Comparison of ENCODE assay signal across 9 mouse cellular contexts in the genomic region with DNA sequence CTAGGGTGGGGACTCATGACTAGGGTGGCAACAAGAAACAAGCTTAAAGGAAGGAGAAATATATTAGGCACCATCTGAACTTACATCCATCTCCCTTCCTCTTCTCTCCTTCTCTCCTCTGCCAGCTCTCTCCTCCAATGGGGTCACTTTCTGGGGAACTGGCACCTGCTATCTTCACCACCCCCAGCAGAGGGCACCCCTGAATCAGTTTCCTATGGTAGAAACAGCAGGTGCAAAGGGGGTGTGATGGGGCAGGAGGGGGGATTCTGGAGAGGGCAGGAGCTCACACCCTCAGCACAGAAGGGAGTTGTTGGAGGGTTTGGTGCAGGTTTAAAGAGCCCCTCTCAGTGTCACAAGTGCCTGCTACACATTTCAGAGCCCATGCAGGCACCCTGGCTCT. TPM values are rescaled to one million over a fixed set of nuclear protein-coding genes. Genes with fewer than 3 reads are reported as not detected.
A peak's percentile ranks its signal among the peaks of the same experiment; 100 is the strongest.
DNase-seq lines count a peak whose midpoint lies in the region; ATAC-seq and TF ChIP-seq lines count a peak whose summit lies in the region.
"Had no signal": no experiment of that assay in that cellular context is flagged by ENCODE, and none has a peak within 500 bp of the region (broad histone marks: within the 10 kb centered on the region; RNA-seq: fewer than 3 reads in every experiment).

No protein-coding gene starts in this region.

- no peaks in the 10 kb centered on the region for H3K36me3 ChIP-seq in forebrain, embryonic 10.5 days (replicated peaks)
- no peaks in the 10 kb centered on the region for H3K36me3 ChIP-seq in forebrain, embryonic 16.5 days (ENCODE audit: control insufficient read depth, insufficient read depth)
- no peaks in the 10 kb centered on the region for H3K36me3 ChIP-seq in liver, embryonic 12.5 days
- H3K36me3 ChIP-seq in midbrain, postnatal 0 days (ENCODE audit: insufficient read depth, low read length): no peaks in the 10 kb centered on the region
- H3K36me3 ChIP-seq: hindbrain, embryonic 15.5 days had no signal

- no peak overlapping the region for H3K4me3 ChIP-seq in forebrain, embryonic 10.5 days
- H3K4me3 ChIP-seq in forebrain, embryonic 16.5 days (replicated peaks; ENCODE audit: low read length): no peak overlapping the region
- no peak overlapping the region for H3K4me3 ChIP-seq in liver, embryonic 12.5 days
- H3K4me3 ChIP-seq in midbrain, postnatal 0 days (ENCODE audit: low read depth, low read length): no peak overlapping the region
- H3K4me3 ChIP-seq: hindbrain, embryonic 15.5 days had no signal

- no peak for ATAC-seq in forebrain, embryonic 16.5 days
- no peak for ATAC-seq in liver, embryonic 12.5 days
- ATAC-seq in midbrain, postnatal 0 days (ENCODE audit: low FRiP score): no peak

- H3K4me1 ChIP-seq in forebrain, embryonic 10.5 days: peaks cover 39% of the 10 kb centered on the region
- H3K4me1 ChIP-seq in forebrain, embryonic 16.5 days (replicated peaks; ENCODE audit: control insufficient read depth, insufficient read depth, low read length): peaks cover 18% of the 10 kb centered on the region
- H3K4me1 ChIP-seq in liver, embryonic 12.5 days: peaks cover 15% of the 10 kb centered on the region
- no peaks in the 10 kb centered on the region for H3K4me1 ChIP-seq in midbrain, postnatal 0 days (ENCODE audit: insufficient read depth, low read length)

- H3K27me3 ChIP-seq in forebrain, embryonic 10.5 days (ENCODE audit: poor library complexity, severe bottlenecking): no peaks in the 10 kb centered on the region; the same call in 1 of the 2 replicates
- H3K27me3 ChIP-seq in forebrain, embryonic 16.5 days (replicated peaks; ENCODE audit: control insufficient read depth, insufficient read depth, low read length): no peaks in the 10 kb centered on the region
- peaks cover 25% of the 10 kb centered on the region for H3K27me3 ChIP-seq in liver, embryonic 12.5 days (replicated peaks)
- H3K27me3 ChIP-seq in midbrain, postnatal 0 days (ENCODE audit: insufficient read depth, low read length): no peaks in the 10 kb centered on the region
- H3K27me3 ChIP-seq: hindbrain, embryonic 15.5 days had no signal

- peak; percentile 30 for DNase-seq in forebrain, embryonic 10.5 days (ENCODE audit: extremely low spot score, low spot score)
- DNase-seq in liver: peak; percentile 48
- DNase-seq in adrenal gland, adult 2 months: peak; percentile 37
- peak; percentile 61 for DNase-seq in heart, postnatal 4 days
- no peak for DNase-seq in midbrain, postnatal 0 days (ENCODE audit: low spot score)
- DNase-seq in thymus, postnatal 10 days (ENCODE audit: low spot score in 2 of 2): peak; percentile 60 to 78

- no peak overlapping the region for H3K9ac ChIP-seq in forebrain, embryonic 16.5 days (replicated peaks; ENCODE audit: low read depth, low read length)
- no peak overlapping the region for H3K9ac ChIP-seq in liver, embryonic 12.5 days
- H3K9ac ChIP-seq in midbrain, postnatal 0 days (replicated peaks; ENCODE audit: low read length, poor library complexity, severe bottlenecking): no peak overlapping the region
- H3K9ac ChIP-seq: hindbrain, embryonic 15.5 days had no signal

- TF ChIP-seq CTCF in midbrain, postnatal 0 days (IDR thresholded peaks at IDR 0.05): peak; percentile 61

- H3K9me3 ChIP-seq in forebrain, embryonic 10.5 days: no peaks in the 10 kb centered on the region
- no peaks in the 10 kb centered on the region for H3K9me3 ChIP-seq in forebrain, embryonic 16.5 days (ENCODE audit: control insufficient read depth, low read length)
- no peaks in the 10 kb centered on the region for H3K9me3 ChIP-seq in liver, embryonic 12.5 days (replicated peaks)
- no peaks in the 10 kb centered on the region for H3K9me3 ChIP-seq in midbrain, postnatal 0 days (ENCODE audit: low read length)
- H3K9me3 ChIP-seq: hindbrain, embryonic 15.5 days had no signal

- H3K27ac ChIP-seq in forebrain, embryonic 10.5 days: peak overlapping the region; percentile 6; the same call in 1 of the 2 replicates
- no peak overlapping the region for H3K27ac ChIP-seq in forebrain, embryonic 16.5 days (ENCODE audit: low read length)
- H3K27ac ChIP-seq in liver, embryonic 12.5 days: no peak overlapping the region
- H3K27ac ChIP-seq in midbrain, postnatal 0 days (ENCODE audit: low read depth, low read length): no peak overlapping the region
- H3K27ac ChIP-seq: hindbrain, embryonic 15.5 days had no signal

- H3K4me2 ChIP-seq in forebrain, embryonic 16.5 days (ENCODE audit: low read length): no peak overlapping the region
- no peak overlapping the region for H3K4me2 ChIP-seq in liver, embryonic 12.5 days
- no peak overlapping the region for H3K4me2 ChIP-seq in midbrain, postnatal 0 days (ENCODE audit: low read depth, low read length, poor library complexity, severe bottlenecking)
- H3K4me2 ChIP-seq: hindbrain, embryonic 15.5 days had no signal

RNA-seq across cellular contexts. Expression of gene Trp53rka, which starts 3.1 kb away (rescaled TPM):
- 55.3 and 59.3 TPM in 2 replicates for polyA plus RNA-seq in forebrain, embryonic 10.5 days (2016; fragmentation: Nextera tagmentation; extraction: Ambion mirVana)
- polyA plus RNA-seq in forebrain, embryonic 16.5 days (2015; fragmentation: Nextera tagmentation; extraction: Ambion mirVana): 44.7 and 44.8 TPM in 2 replicates
- polyA plus RNA-seq in liver, embryonic 12.5 days (2016; fragmentation: Nextera tagmentation; extraction: Ambion mirVana): 19.0 and 19.4 TPM in 2 replicates
- 10 to 100 TPM; 10.4 to 12.7 TPM for total RNA-seq in adrenal gland, adult 2 months (2021)
- polyA plus RNA-seq in adrenal gland, adult 2 months (2012; rRNA removed): 20.3 and 20.8 TPM in 2 replicates
- 10 to 100 TPM; 10.4 to 12.2 TPM for total RNA-seq in heart, postnatal 4 days (2021)
- 37.1 and 54.9 TPM in 2 replicates for total RNA-seq in midbrain, postnatal 0 days (2014; rRNA removed)
- 37.0 and 40.3 TPM in 2 replicates for polyA plus RNA-seq in midbrain, postnatal 0 days (2015; fragmentation: Nextera tagmentation; extraction: Ambion mirVana)

RNA-seq across cellular contexts. Expression of gene Slc2a10, which starts 7.3 kb away (rescaled TPM):
- polyA plus RNA-seq in forebrain, embryonic 10.5 days (2016; fragmentation: Nextera tagmentation; extraction: Ambion mirVana): 4.6 and 5.9 TPM in 2 replicates
- polyA plus RNA-seq in forebrain, embryonic 16.5 days (2015; fragmentation: Nextera tagmentation; extraction: Ambion mirVana): 2.5 and 2.8 TPM in 2 replicates
- polyA plus RNA-seq in liver, embryonic 12.5 days (2016; fragmentation: Nextera tagmentation; extraction: Ambion mirVana): 0.72 and 1.1 TPM in 2 replicates
- 1 to 10 TPM in 1 of 2 experiments, under 1 TPM in 1; 0.35 to 1.2 TPM for total RNA-seq in adrenal gland, adult 2 months (2021)
- 1.5 and 1.8 TPM in 2 replicates for polyA plus RNA-seq in adrenal gland, adult 2 months (2012; rRNA removed)
- 1 to 10 TPM; 4.8 to 5.1 TPM for total RNA-seq in heart, postnatal 4 days (2021)
- 1.8 and 1.9 TPM in 2 replicates for total RNA-seq in midbrain, postnatal 0 days (2014; rRNA removed)
- polyA plus RNA-seq in midbrain, postnatal 0 days (2015; fragmentation: Nextera tagmentation; extraction: Ambion mirVana): 2.5 and 2.6 TPM in 2 replicates

RNA-seq across cellular contexts. Expression of gene Slc13a3, which starts 23.2 kb away (rescaled TPM):
- 0.69 and 0.77 TPM in 2 replicates for polyA plus RNA-seq in forebrain, embryonic 10.5 days (2016; fragmentation: Nextera tagmentation; extraction: Ambion mirVana)
- 6.5 and 9.7 TPM in 2 replicates for polyA plus RNA-seq in forebrain, embryonic 16.5 days (2015; fragmentation: Nextera tagmentation; extraction: Ambion mirVana)
- polyA plus RNA-seq in liver, embryonic 12.5 days (2016; fragmentation: Nextera tagmentation; extraction: Ambion mirVana): 3.6 and 3.8 TPM in 2 replicates
- 1 to 10 TPM in 1 of 2 experiments, under 1 TPM in 1; 0.97 to 2.3 TPM for total RNA-seq in adrenal gland, adult 2 months (2021)
- 2.4 and 2.8 TPM in 2 replicates for polyA plus RNA-seq in adrenal gland, adult 2 months (2012; rRNA removed)
- total RNA-seq in heart, postnatal 4 days (2021): under 1 TPM in 1 of 2 experiments, not detected in 1; 0.10 TPM
- 25.5 and 32.1 TPM in 2 replicates for total RNA-seq in midbrain, postnatal 0 days (2014; rRNA removed)
- 17.4 and 20.3 TPM in 2 replicates for polyA plus RNA-seq in midbrain, postnatal 0 days (2015; fragmentation: Nextera tagmentation; extraction: Ambion mirVana)
